Mouse (Mus musculus) B cell, adult 2 months (primary cell): ENCODE data around the gene Arhgef7.

Experiments used
- DNase-seq, 2 experiments: peaks; one replicate each; pipeline ENCODE4 v3.0.0; 2022

The Arhgef7 gene

GRCm38 (mm10) chr8:11727651-11728481, at the start of gene Arhgef7:
Arhgef7 (plus strand) TSS chr8:11727721.
- no peak for DNase-seq

DNA sequence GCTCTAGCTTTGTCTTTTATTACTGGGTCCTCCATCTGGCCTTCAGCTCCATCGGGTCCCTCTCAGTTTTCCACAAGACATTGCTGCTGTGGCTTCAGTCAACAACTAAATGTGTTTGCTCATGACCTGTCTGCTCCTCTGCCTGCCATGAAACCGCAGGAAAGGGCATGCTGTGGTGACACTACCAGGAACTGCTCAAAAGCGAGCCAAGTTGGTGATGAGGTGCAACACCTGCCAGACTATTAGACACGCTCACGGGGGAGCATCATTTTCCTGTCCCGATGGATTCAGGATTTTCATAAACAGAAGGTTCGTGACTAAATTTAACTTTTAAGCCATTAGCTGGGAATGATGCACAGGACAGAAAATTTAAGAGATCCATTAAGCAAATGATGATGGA, 43.0 kb upstream of the Arhgef7 start:
- no peak for DNase-seq

DNA sequence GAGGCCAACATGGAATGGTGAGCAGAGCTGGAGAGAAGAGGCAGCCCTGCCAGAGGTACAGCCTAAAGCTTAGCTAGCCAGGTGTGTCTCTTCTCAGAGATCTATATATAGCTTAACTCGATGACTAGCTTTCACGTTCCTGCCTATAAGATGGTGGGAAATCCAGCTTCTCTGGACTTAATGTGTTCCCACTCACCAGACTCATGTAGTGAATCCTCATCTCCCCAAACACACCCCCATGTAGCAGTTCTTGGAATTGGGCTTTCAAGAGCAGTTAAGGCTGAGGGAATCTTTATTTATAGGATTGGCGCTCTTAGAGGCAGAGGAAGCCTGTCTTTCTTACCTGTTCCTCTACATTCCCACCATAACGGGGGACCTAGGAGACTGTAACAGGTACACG, 40.3 kb upstream of the Arhgef7 start:
- DNase-seq = no peak

- DNase-seq = no peak
Measured at GRCm38 (mm10) chr8:11689945-11690344, 37.6 kb upstream of the Arhgef7 start.

- DNase-seq = no peak
Measured at GRCm38 (mm10) chr8:11691284-11691683, 36.2 kb upstream of the Arhgef7 start.

GRCm38 (mm10) chr8:11691761-11692160, 35.8 kb upstream of the Arhgef7 start:
- no peak for DNase-seq

GRCm38 (mm10) chr8:11692455-11692854, 35.1 kb upstream of the Arhgef7 start:
- DNase-seq = no peak

DNA sequence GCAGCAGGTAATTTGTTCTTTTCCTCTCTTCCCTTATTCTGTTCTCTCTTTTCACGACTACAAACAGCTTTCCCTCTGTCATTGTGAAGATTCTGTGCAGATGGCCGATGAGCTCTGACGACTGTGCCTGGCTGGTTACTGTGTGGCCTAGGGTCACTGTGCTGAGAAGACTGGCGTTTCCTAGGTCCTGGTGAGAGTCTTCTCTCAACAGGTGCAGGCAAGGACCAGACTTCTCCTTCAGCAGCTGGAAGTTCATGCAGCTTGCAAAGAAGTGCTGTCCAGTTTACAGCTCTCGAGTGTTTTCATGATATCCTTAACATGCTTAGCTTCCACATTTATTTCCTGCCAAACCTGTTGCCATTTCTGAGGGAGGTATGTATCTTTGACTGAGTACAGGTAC, 33.5 kb upstream of the Arhgef7 start:
- DNase-seq = no peak

DNA sequence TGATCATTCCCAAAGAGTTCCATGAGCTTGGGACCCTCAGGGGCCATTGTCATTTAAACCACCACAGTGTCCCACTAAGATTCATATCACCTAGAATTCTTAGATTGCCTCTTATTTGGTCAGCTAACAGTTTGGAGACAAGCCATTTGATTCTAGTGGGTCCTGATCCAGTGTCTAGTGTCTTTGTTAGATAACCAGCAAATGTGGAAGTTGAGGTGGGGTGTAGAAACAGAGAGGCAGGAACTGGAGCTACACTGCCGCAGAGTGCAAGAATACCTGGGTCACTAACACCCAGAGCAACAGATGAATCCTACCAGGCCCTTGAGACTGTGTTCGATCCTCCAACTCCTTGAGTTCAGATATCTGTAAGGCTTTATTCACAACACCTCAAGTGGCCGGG, 31.3 kb upstream of the Arhgef7 start:
- DNase-seq = no peak

DNA sequence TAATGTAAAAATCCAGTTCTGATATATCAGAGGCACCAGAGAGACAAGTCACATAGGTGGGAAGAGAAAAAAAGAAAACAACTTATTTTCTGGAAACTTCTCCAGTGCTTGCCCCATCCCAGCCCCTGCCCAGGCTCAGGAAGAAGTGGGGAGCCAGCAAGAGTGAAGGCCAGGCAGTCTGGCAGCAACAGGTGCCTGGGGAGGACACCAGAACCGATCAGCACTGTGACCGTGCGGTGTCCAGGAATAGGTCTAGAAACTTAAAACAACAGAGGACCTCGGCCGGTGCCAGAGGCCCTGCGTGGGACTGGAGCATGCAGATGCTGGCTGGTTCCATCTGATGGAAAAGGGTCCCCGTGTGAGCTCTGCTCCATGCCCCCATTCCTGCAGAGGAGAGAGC, 30.1 kb upstream of the Arhgef7 start:
- DNase-seq = no peak

DNA sequence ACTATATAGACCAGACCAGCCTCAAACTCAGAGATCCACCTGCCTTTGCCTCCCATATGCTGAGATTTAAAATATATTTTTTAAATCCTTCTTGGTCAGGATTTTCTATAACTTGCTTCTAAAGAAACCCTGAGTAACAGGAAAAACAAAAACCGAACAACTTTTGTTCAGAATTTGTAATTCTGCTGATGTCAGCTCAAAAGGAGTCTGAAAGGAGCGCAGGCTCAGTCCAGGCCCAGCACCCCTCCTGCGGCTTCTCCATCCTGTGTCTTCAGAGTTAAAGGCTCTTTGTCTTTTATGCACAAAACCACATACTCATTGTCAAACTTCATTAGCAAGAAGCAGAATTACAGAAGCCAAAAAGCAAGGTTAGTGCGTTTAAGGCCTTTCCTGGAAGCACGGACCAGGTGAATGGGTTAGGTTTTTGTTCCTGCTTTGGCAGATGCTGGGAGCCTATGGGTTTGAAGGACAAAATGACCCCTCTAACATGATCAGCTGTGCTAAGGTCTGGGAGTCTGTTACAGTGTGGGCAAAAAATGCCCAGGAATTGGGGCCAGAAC, 28.0 kb upstream of the Arhgef7 start:
- DNase-seq = no peak

- peak; percentile 70 to 71 for DNase-seq
Measured at GRCm38 (mm10) chr8:11700060-11701032, 27.2 kb upstream of the Arhgef7 start.

GRCm38 (mm10) chr8:11701033-11701362, 26.5 kb upstream of the Arhgef7 start, which contains the start of gene 1700016D06Rik:
1700016D06Rik (minus strand) TSS chr8:11701063.
- DNase-seq = no peak

DNA sequence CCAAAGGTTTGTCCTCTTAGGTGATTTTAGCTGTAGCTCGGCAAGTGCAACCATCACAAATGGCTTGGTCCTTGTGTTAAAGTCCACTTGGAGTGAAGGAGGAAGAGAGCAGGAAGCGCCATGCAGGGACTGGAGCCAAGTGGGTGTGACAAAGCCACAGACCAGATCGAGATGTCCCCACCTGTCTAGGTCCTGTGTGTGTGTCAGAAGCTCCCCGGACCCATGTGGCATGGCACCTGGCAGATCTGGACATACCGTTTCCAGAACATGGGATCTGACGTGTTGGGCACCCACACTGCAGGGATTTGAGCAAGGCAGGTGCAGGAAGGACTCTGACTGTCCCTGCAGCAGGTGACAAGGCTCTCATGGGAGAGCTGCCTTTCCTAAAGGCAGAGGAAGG, 26.1 kb upstream of the Arhgef7 start:
- DNase-seq = no peak

- DNase-seq = no peak
Measured at GRCm38 (mm10) chr8:11703789-11704188, 23.7 kb upstream of the Arhgef7 start.

DNA sequence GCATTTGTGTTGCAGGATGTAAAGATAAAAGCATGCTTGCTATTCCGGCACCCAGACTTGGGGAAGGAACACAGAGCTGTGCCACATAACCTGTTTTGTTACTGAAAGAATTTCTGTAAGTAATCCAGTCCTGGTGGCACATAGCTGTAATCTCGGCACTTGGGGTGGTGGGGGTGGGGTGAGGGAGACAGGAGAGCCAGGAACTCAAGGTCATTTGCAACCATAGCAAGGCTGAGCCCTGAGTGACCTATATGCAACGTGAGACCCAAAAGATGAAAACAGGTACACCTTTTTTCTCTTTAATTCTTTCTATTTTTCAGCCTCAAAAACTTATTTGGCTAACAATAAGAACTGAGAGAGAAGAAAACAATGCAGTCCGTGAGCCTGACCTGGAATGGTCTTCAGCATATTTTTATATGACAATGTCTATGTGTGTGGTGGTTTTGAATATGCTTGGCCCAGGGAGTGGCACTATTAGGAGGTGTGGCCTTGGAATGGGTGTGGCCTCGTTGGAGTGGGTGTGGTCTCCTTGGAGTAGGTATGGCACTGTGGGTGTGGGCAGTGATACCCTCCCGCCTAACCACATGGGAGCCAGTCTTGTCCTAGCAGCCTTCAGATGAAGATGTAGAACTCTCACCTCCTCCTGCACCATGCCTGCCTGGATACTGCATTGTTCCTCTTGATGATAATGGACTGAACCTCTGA, 22.7 kb upstream of the Arhgef7 start:
- no peak for DNase-seq

DNA sequence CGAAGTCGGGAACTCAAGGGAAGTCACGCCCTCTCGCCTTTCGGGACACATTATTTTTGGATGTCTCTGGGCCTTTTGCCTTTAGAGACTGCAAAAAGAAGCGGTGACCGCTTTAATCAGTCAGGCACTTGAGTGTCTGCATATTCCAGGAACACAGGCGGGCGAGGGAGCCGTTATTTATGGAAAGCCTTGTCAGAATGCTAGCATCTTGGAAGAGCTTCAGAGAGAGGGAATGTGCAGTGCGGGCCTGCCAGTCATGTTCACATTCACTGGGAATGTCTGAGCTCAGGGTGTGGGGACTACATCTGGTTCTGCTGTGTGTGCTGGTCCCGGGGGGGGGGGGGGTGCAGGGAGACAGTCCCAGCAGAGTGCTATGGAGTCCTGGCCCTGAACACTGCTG, 21.7 kb upstream of the Arhgef7 start:
- DNase-seq = no peak

DNA sequence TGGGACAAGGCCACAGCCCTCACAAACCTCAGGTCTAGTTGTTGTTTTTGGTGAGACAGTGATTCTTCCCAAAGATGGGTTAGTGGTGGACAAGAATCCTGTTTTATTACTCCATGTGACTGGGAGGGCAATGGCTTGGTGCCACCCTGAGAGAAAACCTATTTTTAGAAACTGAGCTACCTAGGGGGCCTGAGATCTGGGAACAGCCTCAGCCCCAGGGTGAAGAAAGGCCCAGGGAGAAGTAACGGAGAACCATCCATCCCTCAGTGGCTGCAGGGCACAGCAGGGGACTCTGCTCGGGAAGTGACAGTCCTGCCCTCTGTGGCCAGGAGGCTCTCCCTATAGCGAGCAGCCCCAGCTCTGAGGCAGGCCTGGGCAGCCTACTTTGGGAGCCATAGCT, 19.8 kb upstream of the Arhgef7 start:
- no peak for DNase-seq

DNA sequence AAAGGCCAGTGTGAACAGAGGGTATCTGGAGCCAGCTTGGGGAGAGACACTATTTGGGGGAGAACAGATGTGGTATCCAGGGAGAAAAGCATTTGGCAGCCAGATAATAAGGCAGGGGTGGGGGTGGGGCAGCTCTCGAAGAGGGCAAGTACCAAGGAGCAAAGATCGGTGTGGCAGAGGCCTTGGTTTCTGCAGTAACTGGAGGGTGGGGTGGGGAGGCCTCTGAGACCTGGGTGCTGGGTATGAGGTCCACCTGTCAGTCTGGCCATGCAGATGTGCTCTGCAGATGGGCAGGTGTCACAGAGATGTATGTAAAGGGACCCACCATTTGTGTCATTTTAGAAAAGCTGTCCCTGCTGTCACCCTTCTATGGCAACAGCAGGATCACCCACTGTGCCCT, 18.7 kb upstream of the Arhgef7 start:
- DNase-seq = no peak

GRCm38 (mm10) chr8:11709542-11709941, 18.0 kb upstream of the Arhgef7 start:
- DNase-seq = no peak

GRCm38 (mm10) chr8:11710415-11710814, 17.1 kb upstream of the Arhgef7 start:
- no peak for DNase-seq

GRCm38 (mm10) chr8:11712244-11712643, 15.3 kb upstream of the Arhgef7 start:
- peak; percentile 23 to 32 for DNase-seq

GRCm38 (mm10) chr8:11717194-11717593, 10.3 kb upstream of the Arhgef7 start:
- DNase-seq = no peak
